Mouse (Mus musculus): ENCODE measurements at regions not wholly inside any gene's neighbourhood (a gene's known extent, or its start where the extent isn't known, plus 50 kb on each side); places are given as distances from the start of the nearest gene placed in this dataset.
A peak's percentile ranks its signal among the peaks of the same experiment; 100 is the strongest.

DNA sequence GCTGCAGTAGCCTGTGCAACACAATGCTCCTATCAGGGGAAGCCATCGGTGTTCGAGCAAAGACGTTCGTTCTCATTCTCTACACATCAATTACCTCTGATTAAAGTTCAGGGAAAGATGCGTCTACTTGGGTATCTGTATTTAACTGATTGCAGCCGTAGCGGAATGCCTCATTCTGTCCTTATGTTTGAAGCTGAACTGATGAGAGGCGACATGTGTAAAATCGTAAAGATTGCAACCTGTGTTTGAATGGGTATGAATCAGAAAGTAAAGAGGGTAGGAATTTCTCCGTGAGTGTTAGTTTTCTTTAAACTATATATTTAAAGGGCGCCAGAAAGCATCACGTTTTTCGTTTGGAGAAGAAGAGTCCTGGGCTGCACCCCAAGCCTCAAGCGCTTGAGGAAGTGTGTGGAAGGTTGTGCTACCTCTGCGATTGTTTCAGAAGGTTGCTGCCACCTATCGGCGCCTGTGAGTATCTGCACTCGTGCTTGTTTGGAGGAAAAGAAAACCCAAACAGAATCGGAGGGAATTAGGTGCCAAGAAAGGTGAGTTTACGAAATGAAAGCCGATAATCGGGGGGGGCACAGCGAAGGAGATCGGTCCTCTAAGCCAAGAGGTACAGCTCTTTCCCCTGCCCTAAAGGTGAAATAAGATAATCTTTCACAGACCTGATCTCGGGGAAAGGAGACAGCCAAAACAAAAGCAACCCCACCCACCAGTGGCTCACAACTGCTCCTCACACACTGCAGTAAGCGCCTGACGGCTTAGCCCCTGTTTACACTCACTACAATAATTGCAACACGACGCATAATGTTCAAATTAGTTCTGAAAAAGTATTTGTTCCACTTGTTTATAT lies 346.4 kb upstream of the Prkcq start:
- Histone ChIP-seq H3K9ac (peak overlapping the region; percentile 68), H3K9me3 (replicated peaks) (no peaks in the 10 kb centered on the region), H3K4me1 (replicated peaks) (no peaks in the 10 kb centered on the region), H3K36me3 (no peaks in the 10 kb centered on the region), H3K27me3 (replicated peaks) (no peaks in the 10 kb centered on the region; the same call in 1 of the 2 replicates), H3K27ac (ENCODE audit: poor library complexity, severe bottlenecking) (no peak overlapping the region), H3K4me2 (peak overlapping the region; percentile 66), H3K4me3 (peak overlapping the region; percentile 53)
- WGBS, result 28% methylated on average over 29 of the region's 29 CpGs
- no peak for ATAC-seq (ENCODE audit: insufficient number of reproducible peaks, low FRiP score)

DNA sequence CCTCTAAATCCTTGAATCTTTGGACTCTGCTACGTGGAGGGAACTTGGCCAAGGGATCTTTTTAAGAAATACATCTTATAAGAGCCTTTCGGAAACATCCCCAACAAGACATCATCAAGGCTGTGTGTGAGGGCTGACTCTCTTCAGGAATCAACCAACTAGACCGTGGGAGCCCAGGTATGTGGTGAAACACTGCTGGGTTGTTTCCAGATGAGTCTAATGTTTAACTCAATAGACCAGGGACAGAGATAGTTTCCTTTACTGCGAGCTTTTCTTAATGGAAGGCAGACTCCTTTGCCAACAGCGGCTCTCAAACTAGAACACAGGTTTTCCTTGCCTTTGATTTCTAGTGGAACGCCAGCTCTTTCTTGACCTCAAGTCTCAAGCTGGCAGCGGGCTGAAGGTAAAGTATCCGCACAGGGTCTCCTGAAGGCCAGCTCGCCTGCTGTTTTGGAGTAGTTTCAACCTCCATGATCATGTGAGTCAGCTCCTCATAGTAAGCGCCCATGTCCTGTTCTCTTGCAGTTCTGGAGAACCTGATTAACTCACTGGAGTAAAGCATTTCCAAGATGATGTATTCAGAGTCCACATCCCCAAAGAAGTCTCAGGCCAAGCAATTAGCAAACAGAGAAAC lies 345.7 kb upstream of the Prkcq start:
- Histone ChIP-seq H3K36me3 (no peaks in the 10 kb centered on the region), H3K4me2 (peak overlapping the region; percentile 66), H3K9me3 (replicated peaks) (no peaks in the 10 kb centered on the region), H3K27ac (ENCODE audit: poor library complexity, severe bottlenecking) (no peak overlapping the region), H3K4me1 (replicated peaks) (no peaks in the 10 kb centered on the region), H3K27me3 (replicated peaks) (no peaks in the 10 kb centered on the region; the same call in 1 of the 2 replicates), H3K4me3 (peak overlapping the region; percentile 53), H3K9ac (no peak overlapping the region)
- no peak for ATAC-seq (ENCODE audit: insufficient number of reproducible peaks, low FRiP score)
- 78% methylated on average over 10 of the region's 10 CpGs for WGBS

DNA sequence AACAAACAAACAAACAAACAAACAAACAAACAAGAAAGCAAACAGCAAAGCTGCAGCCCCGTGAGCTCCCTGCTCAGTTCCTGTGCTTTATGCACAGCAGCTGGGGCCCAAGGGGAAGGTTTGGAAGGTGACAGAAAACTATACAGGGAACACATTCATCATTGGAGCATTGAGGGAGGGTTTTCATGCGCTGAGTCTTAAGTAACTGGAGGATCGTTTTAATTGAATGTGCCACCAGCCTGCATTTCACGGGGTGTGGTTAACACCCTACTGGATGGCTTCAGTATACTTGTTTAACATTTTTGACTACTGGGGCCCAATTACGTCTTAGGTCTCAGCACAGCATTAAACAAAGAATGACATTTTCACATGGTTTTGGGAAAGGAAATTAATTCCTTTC lies 331.9 kb upstream of the Prkcq start:
- H3K9ac ChIP-seq, result no peak overlapping the region
- H3K4me1 ChIP-seq (replicated peaks), result no peaks in the 10 kb centered on the region
- H3K4me3 ChIP-seq, result no peak overlapping the region
- ATAC-seq (ENCODE audit: insufficient number of reproducible peaks, low FRiP score), result no peak
- H3K27me3 ChIP-seq (replicated peaks), result no peaks in the 10 kb centered on the region
- no peak overlapping the region for H3K27ac ChIP-seq (ENCODE audit: poor library complexity, severe bottlenecking)
- no peaks in the 10 kb centered on the region for H3K36me3 ChIP-seq
- 71% methylated on average over 5 of the region's 5 CpGs for WGBS
- H3K9me3 ChIP-seq (replicated peaks), result no peaks in the 10 kb centered on the region
- no peak overlapping the region for H3K4me2 ChIP-seq

DNA sequence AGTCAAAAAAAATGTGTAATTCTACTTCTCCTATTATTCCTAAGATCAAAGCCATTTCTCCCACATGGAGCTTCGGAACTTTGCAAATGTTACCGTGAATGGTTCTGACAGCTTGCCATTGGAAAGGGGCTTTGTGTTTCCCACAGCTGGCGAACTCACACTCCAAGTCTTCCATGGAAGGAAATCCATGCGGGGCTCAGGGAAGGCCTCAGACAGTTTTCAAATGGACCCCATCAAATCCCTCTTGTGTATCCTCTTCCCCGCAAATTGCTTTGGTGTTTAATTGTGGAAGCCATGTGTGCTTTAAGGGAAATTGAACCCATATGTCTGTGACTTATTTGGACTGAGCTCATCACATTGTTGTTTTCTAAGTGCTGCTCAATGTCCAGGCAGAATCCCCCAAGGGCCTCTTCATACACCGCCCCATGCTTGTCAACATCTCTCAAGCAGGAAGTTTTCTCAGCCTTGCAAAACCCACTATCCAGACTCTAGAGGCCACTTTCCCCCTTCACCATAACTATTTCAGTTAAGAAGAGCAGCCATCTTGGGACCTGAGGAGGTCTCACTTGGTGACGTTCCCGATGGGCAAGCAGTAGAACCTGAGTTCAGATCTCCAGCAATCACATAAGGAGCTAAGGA lies 310.1 kb upstream of the Prkcq start:
- no peak overlapping the region for H3K9ac ChIP-seq

DNA sequence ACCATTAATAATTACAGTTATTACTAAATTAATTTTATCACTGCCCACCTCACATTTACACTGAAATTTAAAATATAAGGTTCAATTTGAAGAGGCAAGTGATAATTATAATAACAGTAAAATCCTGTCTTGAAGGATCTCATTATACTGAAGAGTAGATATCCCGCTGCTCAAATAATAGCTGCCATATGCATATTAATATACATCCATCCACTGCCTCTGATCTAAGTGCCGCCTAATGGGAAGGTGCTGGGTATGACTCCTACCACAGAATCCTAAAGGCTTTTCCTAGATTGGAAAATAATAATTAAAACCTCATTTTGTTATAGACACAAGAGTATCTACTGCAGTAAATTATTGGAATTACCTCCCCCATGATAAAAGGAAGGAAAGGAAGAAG lies 307.5 kb upstream of the Prkcq start:
- Histone ChIP-seq H3K27ac (ENCODE audit: poor library complexity, severe bottlenecking) (no peak overlapping the region), H3K4me3 (no peak overlapping the region), H3K9me3 (replicated peaks) (no peaks in the 10 kb centered on the region), H3K4me1 (replicated peaks) (no peaks in the 10 kb centered on the region), H3K36me3 (no peaks in the 10 kb centered on the region), H3K4me2 (no peak overlapping the region), H3K9ac (no peak overlapping the region), H3K27me3 (replicated peaks) (no peaks in the 10 kb centered on the region)
- ATAC-seq (ENCODE audit: insufficient number of reproducible peaks, low FRiP score), result no peak
- WGBS, result 82% methylated on average over 2 of the region's 2 CpGs

More for the DNA sequence above, 310.1 kb upstream of the Prkcq start:
- H3K27me3 ChIP-seq (replicated peaks), result no peaks in the 10 kb centered on the region
- WGBS, result 78% methylated on average over 8 of the region's 8 CpGs
- no peaks in the 10 kb centered on the region for H3K4me1 ChIP-seq (replicated peaks)
- H3K9me3 ChIP-seq (replicated peaks), result no peaks in the 10 kb centered on the region
- no peak overlapping the region for H3K4me3 ChIP-seq
- no peak for ATAC-seq (ENCODE audit: insufficient number of reproducible peaks, low FRiP score)
- no peak overlapping the region for H3K4me2 ChIP-seq
- no peaks in the 10 kb centered on the region for H3K36me3 ChIP-seq
- no peak overlapping the region for H3K27ac ChIP-seq (ENCODE audit: poor library complexity, severe bottlenecking)

DNA sequence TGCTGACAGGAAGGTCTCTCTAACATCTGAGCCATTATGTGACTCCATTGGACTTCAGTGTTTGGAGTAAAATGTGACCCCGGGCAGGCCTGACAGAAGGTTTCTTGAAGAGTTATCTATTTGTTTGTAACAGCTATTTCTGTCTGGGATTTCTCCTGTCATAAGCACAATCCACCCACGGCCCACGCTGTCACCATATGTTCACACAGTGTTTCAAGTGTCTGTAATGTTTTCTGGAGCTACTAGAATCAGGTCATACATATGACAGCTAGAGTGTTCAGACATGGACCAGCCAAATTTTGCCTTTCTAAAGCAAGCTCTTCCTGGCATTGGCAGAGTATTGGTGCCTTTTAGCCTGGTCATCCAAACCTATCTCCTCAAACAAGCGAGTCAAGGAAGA lies 297.6 kb upstream of the Prkcq start:
- Histone ChIP-seq H3K4me3 (no peak overlapping the region), H3K27ac (ENCODE audit: poor library complexity, severe bottlenecking) (no peak overlapping the region), H3K9ac (no peak overlapping the region), H3K4me1 (replicated peaks) (no peaks in the 10 kb centered on the region), H3K4me2 (no peak overlapping the region), H3K9me3 (replicated peaks) (no peaks in the 10 kb centered on the region), H3K36me3 (no peaks in the 10 kb centered on the region), H3K27me3 (replicated peaks) (no peaks in the 10 kb centered on the region)
- no peak for ATAC-seq (ENCODE audit: insufficient number of reproducible peaks, low FRiP score)
- 78% methylated on average over 4 of the region's 4 CpGs for WGBS

DNA sequence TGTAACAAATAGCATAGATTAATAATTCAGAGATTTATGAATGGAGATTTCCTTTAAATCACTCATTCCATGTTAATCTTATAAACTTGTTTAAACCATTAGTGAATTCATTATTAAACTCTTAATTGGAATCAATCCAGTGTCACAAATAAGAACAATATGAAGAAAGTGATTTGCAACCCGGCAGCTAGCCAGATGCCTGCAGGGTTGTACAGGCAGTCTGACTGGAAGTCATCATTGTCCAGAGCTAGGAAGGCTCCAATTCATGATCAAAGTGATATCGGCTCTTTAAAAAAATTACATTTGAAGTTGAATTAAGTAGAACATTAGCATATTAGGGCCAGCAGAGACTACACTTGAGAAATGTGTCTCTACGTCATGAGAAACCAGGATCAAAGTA lies 270.0 kb upstream of the Prkcq start:
- no peak for ATAC-seq (ENCODE audit: insufficient number of reproducible peaks, low FRiP score)
- Histone ChIP-seq H3K9ac (no peak overlapping the region), H3K4me3 (no peak overlapping the region), H3K27me3 (replicated peaks) (no peaks in the 10 kb centered on the region), H3K27ac (ENCODE audit: poor library complexity, severe bottlenecking) (no peak overlapping the region), H3K9me3 (replicated peaks) (0 out of 2 replicates have a peak, but pooled peaks cover 2% of the 10 kb centered on the region), H3K36me3 (no peaks in the 10 kb centered on the region), H3K4me1 (replicated peaks) (no peaks in the 10 kb centered on the region), H3K4me2 (no peak overlapping the region)
- 78% methylated on average over 3 of the region's 3 CpGs for WGBS

DNA sequence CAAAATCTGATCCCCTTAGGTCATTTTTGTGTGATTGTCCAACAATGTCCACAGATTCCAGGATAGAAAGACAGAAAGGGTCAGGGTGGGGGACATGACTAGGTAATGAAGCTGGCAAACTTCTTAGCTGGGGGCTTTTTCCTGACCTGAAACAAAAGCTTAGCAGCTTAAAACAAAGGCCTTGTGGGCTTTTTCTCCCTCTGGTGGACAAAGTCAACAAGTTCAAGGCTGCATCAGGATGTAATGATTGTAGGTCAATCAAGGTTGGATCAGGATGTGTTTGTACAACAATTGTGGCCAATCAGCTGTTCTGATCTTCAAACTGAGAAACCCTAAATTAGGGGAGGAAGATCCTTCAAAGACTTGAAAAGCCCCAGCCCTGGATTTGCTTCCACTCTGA lies 252.0 kb upstream of the Prkcq start:
- Histone ChIP-seq H3K9ac (no peak overlapping the region), H3K4me1 (replicated peaks) (no peaks in the 10 kb centered on the region), H3K36me3 (no peaks in the 10 kb centered on the region), H3K27ac (ENCODE audit: poor library complexity, severe bottlenecking) (no peak overlapping the region), H3K4me2 (no peak overlapping the region), H3K9me3 (replicated peaks) (no peaks in the 10 kb centered on the region), H3K4me3 (no peak overlapping the region), H3K27me3 (replicated peaks) (no peaks in the 10 kb centered on the region)
- ATAC-seq (ENCODE audit: insufficient number of reproducible peaks, low FRiP score), result no peak

DNA sequence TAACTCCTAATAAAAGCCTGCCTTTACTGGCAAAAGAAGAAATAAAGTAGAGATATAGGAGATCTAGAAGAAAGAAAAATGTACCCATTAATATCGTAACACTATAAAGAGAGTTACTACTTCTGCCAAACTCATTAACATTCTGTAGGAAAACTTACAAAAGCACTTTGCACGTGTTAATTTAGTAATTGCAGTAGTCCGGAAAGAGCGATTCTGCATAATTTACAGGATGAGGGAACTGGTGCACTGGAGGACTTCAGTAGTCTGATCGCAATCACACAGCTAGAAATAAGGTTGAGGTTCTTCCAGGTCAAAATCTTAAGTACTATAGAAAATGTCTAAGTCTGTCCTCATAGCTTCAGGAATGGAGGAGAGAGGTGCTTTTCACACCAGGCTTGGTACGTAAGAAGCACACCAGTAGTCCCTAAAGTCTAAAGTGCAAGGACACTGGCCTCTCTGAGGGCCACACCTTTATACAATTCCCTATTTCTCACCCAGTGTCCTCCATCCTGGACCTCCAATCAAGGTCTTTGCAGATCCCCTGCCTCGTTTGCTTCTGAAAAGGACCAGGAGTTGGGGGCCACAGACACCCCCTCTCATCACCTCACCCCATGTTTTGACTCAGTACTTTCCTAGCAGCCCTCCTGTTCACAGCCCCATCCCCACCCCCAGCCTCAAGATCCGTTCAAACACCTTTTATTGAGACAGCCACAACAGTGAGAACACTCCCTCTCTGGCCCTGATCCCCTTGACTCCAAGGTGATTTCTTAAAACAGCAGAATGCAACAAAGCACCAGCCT lies 251.0 kb upstream of the Prkcq start:
- H3K36me3 ChIP-seq, result no peaks in the 10 kb centered on the region
- ATAC-seq (ENCODE audit: insufficient number of reproducible peaks, low FRiP score), result no peak
- no peaks in the 10 kb centered on the region for H3K9me3 ChIP-seq (replicated peaks)

DNA sequence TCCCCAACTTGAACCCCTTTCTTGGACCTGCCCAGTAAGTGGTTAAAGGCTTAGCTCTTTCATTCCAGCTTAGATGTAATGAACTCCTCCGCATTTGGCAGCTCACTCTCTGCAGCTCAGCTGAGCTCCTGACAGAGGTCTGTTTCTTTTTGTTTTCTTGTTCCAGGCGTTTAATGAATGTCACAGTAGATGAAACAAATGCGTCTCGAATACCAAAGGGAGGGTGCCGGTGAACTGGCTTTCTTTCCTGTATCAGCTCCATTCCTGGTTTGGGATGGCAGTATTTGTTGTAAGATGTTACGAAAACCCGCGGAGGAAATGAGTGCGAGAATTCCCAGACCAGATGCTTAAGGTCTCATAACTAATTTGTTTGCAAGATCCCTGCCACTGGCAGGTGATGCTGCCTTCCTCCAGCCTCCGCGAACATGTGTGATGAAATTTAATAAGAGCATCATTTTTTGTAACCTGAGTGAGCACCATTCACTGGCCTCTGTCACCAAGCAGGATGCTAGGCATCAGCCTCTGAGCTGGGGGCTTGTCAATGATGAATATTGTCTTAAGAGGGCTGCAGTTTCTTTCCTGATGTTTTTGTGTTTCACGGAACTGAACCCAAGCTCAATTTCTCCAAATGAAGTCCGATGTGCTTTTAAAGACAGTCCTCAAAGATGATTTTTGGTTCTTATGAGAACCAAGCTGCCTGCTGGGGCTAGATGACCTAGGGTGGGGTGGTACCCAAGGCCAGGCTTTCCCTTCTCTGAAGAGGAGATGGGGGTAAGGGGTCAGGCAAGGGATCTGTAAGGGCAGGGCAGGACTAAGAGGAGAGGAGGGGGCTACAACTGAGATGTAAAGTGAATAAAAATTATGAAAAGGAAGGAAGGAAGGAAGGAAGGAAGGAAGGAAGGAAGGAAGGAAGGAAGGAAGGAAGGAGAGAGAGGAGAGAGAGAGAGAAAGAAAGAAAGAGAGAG lies 250.1 kb upstream of the Prkcq start:
- Histone ChIP-seq H3K4me3 (no peak overlapping the region), H3K4me2 (no peak overlapping the region), H3K27ac (ENCODE audit: poor library complexity, severe bottlenecking) (no peak overlapping the region), H3K9ac (no peak overlapping the region), H3K27me3 (replicated peaks) (no peaks in the 10 kb centered on the region), H3K36me3 (no peaks in the 10 kb centered on the region), H3K9me3 (replicated peaks) (no peaks in the 10 kb centered on the region), H3K4me1 (replicated peaks) (no peaks in the 10 kb centered on the region)
- 36% methylated on average over 13 of the region's 13 CpGs for WGBS
- no peak for ATAC-seq (ENCODE audit: insufficient number of reproducible peaks, low FRiP score)

More for the DNA sequence above, 251.0 kb upstream of the Prkcq start:
- Histone ChIP-seq H3K9ac (no peak overlapping the region), H3K27ac (ENCODE audit: poor library complexity, severe bottlenecking) (no peak overlapping the region), H3K4me3 (no peak overlapping the region), H3K27me3 (replicated peaks) (no peaks in the 10 kb centered on the region), H3K4me2 (no peak overlapping the region), H3K4me1 (replicated peaks) (no peaks in the 10 kb centered on the region)
- WGBS, result 58% methylated on average over 8 of the region's 8 CpGs
